Mouse (Mus musculus): ENCODE measurements around the gene Scfd2. TPM values are rescaled to one million over a fixed set of nuclear protein-coding genes. Genes with fewer than 3 reads are reported as not detected.

The Scfd2 gene
- polyA plus RNA-seq, 1 experiment from 2014 or later, result 12.9 TPM

DNA sequence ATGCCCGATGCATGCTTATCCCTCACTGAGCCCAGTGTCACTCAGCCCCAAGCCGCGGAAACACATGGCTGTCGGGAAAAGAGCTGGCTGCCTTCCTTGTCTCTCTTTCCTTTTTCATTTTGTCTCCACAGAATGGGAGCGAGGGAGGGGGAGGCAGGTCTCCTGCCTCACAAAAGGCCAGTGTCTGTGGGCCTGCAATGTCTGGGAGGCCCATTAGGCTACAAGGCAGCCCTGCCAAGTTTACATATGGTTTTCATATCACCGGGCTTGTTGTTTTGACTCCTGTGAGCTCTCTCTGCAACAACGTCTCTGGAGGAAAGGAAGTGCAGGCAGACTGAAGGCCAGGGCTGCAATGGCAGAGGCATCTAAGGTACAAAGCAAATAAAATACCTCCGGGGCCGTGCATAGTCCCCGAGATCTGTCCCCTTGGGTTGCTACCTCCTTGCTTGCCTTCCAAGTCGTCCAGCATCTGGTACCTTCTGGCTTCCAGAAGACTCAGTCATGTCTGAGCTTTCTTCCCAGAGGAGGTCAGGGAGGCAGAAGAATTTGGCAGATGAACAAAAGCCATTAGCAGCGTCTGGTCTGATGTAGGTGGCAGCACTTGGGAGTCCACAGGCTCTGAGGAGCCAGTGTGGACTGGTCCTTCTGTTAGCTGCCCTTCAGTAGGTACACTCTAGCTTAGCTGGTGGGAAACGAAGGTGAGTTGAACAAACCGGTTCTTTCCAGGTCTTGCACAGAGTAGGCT is 355.9 kb downstream of the Scfd2 start:
- peak overlapping the region; percentile 7; the same call in 1 of the 2 replicates for H3K4me2 ChIP-seq
- ATAC-seq (replicated peaks; ENCODE audit: insufficient number of reproducible peaks, low FRiP score, low TSS enrichment), result no peak

DNA sequence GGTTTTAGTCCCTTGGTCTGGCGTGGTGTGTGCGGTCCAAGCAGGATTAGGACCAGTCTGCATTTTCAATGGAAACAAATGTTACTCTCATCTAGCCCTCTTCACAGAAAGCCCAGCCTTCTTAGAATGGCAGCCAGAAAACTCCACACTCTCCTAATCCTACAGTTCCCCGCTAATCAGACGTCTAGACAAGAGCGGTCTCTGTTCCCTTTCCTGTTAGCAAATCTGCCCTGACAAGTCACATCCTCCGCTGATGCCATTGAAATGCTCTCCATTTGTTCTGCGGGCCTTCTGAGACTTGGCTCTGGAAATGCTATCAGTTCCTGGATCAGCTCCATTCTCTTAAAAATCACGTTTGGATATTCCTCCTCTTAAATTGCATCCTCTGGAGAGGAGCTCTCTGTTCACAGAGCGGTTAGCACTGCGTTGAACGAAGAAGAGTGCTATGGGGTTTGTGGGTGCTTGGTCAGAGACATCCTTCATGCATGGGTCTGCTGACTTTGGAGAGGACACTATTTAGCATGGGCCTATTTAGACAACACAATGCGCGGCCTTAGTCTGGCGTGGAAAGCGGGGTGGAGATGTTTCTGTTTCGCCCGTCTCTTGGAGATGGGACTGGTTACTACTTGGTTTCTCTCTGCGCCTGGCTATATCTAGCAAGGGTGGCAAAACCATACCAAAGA is 358.3 kb downstream of the Scfd2 start:
- Histone ChIP-seq H3K9ac (ENCODE audit: low read depth, low read length) (no peak overlapping the region), H3K9me3 (replicated peaks; ENCODE audit: control insufficient read depth, low read length) (no peaks in the 10 kb centered on the region), H3K4me2 (no peak overlapping the region), H3K27ac (ENCODE audit: low read depth, low read length) (peak overlapping the region; percentile 83), H3K4me3 (ENCODE audit: low read depth, low read length) (no peak overlapping the region), H3K36me3 (ENCODE audit: control insufficient read depth, insufficient read depth, low read length) (no peaks in the 10 kb centered on the region), H3K27me3 (ENCODE audit: control insufficient read depth, insufficient read depth, low read length) (no peaks in the 10 kb centered on the region), H3K4me1 (ENCODE audit: control insufficient read depth, insufficient read depth, low read length) (peaks cover 31% of the 10 kb centered on the region)
- 55% methylated on average over 18 of the region's 18 CpGs for WGBS (ENCODE audit: insufficient replicate concordance)
- no peak for ATAC-seq (replicated peaks; ENCODE audit: insufficient number of reproducible peaks, low FRiP score, low TSS enrichment)

More for the DNA sequence above, 355.9 kb downstream of the Scfd2 start:
- 38% methylated on average over 14 of the region's 14 CpGs for WGBS (ENCODE audit: insufficient replicate concordance)
- H3K27me3 ChIP-seq (ENCODE audit: control insufficient read depth, insufficient read depth, low read length), result no peaks in the 10 kb centered on the region
- peaks cover 27% of the 10 kb centered on the region for H3K4me1 ChIP-seq (ENCODE audit: control insufficient read depth, insufficient read depth, low read length)
- no peak overlapping the region for H3K9ac ChIP-seq (ENCODE audit: low read depth, low read length)
- no peaks in the 10 kb centered on the region for H3K9me3 ChIP-seq (replicated peaks; ENCODE audit: control insufficient read depth, low read length)
- H3K4me3 ChIP-seq (ENCODE audit: low read depth, low read length), result no peak overlapping the region
- peak overlapping the region; percentile 68 for H3K27ac ChIP-seq (ENCODE audit: low read depth, low read length)
- no peaks in the 10 kb centered on the region for H3K36me3 ChIP-seq (ENCODE audit: control insufficient read depth, insufficient read depth, low read length)

DNA sequence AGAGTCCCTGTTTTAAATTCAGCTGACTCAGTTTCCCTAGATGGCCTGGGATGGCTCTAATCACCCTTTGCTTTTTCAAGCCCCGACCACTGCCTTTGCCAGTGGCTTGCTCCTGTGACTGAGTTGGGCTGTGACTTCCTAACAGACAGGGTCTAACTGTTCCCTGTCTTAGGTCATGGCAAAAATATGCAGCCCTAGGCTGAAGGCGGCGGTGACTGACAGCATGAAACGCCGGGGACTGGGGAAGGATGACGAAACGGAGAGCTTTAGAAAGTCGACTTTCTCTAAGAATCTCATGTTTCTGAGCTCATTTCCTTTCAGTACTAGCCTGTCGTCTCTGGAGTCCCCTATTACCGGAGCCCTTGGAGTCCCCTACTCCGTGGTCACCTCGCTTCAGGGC is 359.4 kb downstream of the Scfd2 start:
- Histone ChIP-seq H3K27ac (ENCODE audit: low read depth, low read length) (peak overlapping the region; percentile 83), H3K36me3 (ENCODE audit: control insufficient read depth, insufficient read depth, low read length) (no peaks in the 10 kb centered on the region), H3K9ac (ENCODE audit: low read depth, low read length) (peak overlapping the region; percentile 6; the same call in 1 of the 2 replicates), H3K4me3 (ENCODE audit: low read depth, low read length) (no peak overlapping the region), H3K9me3 (replicated peaks; ENCODE audit: control insufficient read depth, low read length) (no peaks in the 10 kb centered on the region), H3K27me3 (ENCODE audit: control insufficient read depth, insufficient read depth, low read length) (no peaks in the 10 kb centered on the region), H3K4me1 (ENCODE audit: control insufficient read depth, insufficient read depth, low read length) (peaks cover 37% of the 10 kb centered on the region), H3K4me2 (peak overlapping the region; percentile 3)
- WGBS (ENCODE audit: insufficient replicate concordance), result 29% methylated on average over 12 of the region's 12 CpGs
- peak; percentile 72 for ATAC-seq (replicated peaks; ENCODE audit: insufficient number of reproducible peaks, low FRiP score, low TSS enrichment)

DNA sequence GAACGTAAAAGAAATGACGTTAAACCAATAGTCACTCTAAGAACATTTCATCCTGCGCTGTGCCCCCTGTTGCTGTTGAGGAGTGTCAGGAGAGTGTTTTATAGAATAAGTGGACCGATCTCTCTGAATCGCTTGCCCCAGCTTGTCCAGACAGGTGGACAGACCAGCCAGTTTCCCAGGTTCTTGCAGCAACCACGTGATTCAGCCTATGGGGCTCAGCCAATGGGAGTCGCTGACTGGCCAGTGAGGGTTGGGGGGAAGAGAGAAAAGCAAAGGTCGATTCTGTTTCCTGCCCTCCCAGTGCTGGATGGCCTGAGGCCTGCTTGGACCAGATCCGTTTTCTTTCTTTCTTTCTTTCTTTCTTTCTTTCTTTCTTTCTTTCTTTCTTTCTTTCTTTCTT is 359.8 kb downstream of the Scfd2 start:
- peaks cover 37% of the 10 kb centered on the region for H3K4me1 ChIP-seq (ENCODE audit: control insufficient read depth, insufficient read depth, low read length)
- H3K27ac ChIP-seq (ENCODE audit: low read depth, low read length), result peak overlapping the region; percentile 83
- 66% methylated on average over 9 of the region's 9 CpGs for WGBS (ENCODE audit: insufficient replicate concordance)
- no peak overlapping the region for H3K9ac ChIP-seq (ENCODE audit: low read depth, low read length)
- no peak overlapping the region for H3K4me3 ChIP-seq (ENCODE audit: low read depth, low read length)
- ATAC-seq (replicated peaks; ENCODE audit: insufficient number of reproducible peaks, low FRiP score, low TSS enrichment), result no peak
- H3K27me3 ChIP-seq (ENCODE audit: control insufficient read depth, insufficient read depth, low read length), result no peaks in the 10 kb centered on the region
- H3K9me3 ChIP-seq (replicated peaks; ENCODE audit: control insufficient read depth, low read length), result no peaks in the 10 kb centered on the region
- no peaks in the 10 kb centered on the region for H3K36me3 ChIP-seq (ENCODE audit: control insufficient read depth, insufficient read depth, low read length)
- H3K4me2 ChIP-seq, result no peak overlapping the region; the same call in 1 of the 2 replicates

DNA sequence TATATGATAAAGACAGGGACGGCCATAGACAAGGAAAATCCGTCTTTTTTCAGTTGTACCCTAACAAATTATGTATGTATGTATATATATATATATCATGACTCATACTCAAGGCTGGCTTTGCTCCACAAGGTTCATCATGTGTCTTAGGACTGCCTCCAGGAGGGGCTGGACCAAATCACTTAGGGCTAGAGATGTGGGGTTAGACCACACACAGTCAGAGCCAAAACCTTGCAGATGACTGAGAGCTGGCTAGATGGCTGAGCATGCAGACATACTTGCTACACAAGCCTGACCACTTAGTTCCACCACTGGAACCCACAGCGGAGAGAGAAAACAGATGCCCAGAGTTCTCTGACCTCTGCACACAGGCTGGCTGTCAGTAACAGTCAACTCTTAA is 363.5 kb downstream of the Scfd2 start:
- Histone ChIP-seq H3K27me3 (ENCODE audit: control insufficient read depth, insufficient read depth, low read length) (no peaks in the 10 kb centered on the region), H3K27ac (ENCODE audit: low read depth, low read length) (no peak overlapping the region), H3K4me2 (no peak overlapping the region), H3K9me3 (replicated peaks; ENCODE audit: control insufficient read depth, low read length) (no peaks in the 10 kb centered on the region), H3K4me3 (ENCODE audit: low read depth, low read length) (no peak overlapping the region), H3K36me3 (ENCODE audit: control insufficient read depth, insufficient read depth, low read length) (no peaks in the 10 kb centered on the region), H3K9ac (ENCODE audit: low read depth, low read length) (no peak overlapping the region), H3K4me1 (ENCODE audit: control insufficient read depth, insufficient read depth, low read length) (peaks cover 33% of the 10 kb centered on the region)
- WGBS (ENCODE audit: insufficient replicate concordance), result 74% methylated on average over 3 of the region's 3 CpGs
- ATAC-seq (replicated peaks; ENCODE audit: insufficient number of reproducible peaks, low FRiP score, low TSS enrichment), result no peak

DNA sequence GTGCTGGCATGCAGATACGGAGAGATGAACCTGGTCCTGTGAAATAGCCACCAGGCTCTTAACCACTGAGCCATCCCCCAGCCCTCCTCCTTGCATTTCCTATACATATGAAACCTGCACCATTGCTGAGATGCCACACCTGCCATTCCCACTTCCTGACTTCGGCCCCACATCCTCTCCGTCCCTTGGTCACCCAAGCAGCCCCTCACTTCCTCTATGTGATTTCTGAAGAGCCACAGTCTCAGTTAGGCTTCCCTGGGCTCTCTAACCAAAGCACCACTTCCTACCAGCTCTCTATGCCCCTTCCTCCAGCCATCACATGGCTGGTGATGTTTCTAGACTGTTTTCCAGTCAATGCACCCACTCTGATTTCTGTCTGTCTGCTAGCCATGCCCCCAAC is 364.9 kb downstream of the Scfd2 start:
- WGBS (ENCODE audit: insufficient replicate concordance), result 74% methylated on average over 3 of the region's 3 CpGs
- Histone ChIP-seq H3K27ac (ENCODE audit: low read depth, low read length) (no peak overlapping the region), H3K9ac (ENCODE audit: low read depth, low read length) (no peak overlapping the region), H3K36me3 (ENCODE audit: control insufficient read depth, insufficient read depth, low read length) (no peaks in the 10 kb centered on the region), H3K4me3 (ENCODE audit: low read depth, low read length) (no peak overlapping the region), H3K4me1 (ENCODE audit: control insufficient read depth, insufficient read depth, low read length) (peaks cover 39% of the 10 kb centered on the region), H3K4me2 (no peak overlapping the region), H3K9me3 (replicated peaks; ENCODE audit: control insufficient read depth, low read length) (no peaks in the 10 kb centered on the region), H3K27me3 (ENCODE audit: control insufficient read depth, insufficient read depth, low read length) (no peaks in the 10 kb centered on the region)
- ATAC-seq (replicated peaks; ENCODE audit: insufficient number of reproducible peaks, low FRiP score, low TSS enrichment), result no peak

DNA sequence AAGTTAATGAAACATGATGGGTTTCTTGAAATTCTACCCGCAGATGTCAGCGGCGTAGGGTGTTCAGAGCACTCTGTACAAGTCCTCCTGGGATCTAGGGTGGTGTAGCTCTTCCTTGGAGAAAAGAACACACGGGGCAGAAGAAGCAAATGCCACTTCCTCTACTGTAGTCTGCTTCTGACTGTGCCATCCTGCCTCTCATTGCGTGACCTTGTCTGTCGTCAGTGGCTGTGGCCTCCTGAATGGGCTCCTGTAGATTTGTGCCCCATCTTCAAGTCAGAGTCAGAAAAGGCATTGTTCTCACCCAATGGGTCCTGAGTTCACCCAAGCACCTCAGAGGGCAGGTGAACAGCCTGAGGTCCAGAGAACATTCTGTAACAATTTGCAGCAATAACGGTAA is 367.0 kb downstream of the Scfd2 start:
- H3K4me1 ChIP-seq (ENCODE audit: control insufficient read depth, insufficient read depth, low read length), result peaks cover 54% of the 10 kb centered on the region
- H3K27ac ChIP-seq (ENCODE audit: low read depth, low read length), result no peak overlapping the region

DNA sequence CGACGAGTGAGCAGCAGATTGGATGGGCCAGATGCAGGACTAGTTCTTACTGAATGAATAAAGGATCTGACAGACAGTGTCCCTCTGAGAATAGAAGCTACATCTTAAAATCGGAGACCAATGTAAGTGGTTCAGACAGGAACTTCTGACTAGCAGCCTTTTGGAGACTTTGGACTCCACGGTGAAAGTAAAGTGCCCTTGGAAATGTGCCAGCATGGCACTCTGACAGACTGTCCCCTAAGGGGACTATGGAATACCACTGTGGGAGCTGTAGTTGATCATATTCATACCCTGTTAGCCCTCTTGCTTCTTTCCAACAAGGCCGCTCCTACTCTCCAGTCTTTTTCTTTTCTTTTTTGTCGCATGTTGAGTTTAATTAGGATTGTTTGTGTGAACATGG is 368.4 kb downstream of the Scfd2 start:
- H3K9me3 ChIP-seq (replicated peaks; ENCODE audit: control insufficient read depth, low read length), result no peaks in the 10 kb centered on the region
- no peak for ATAC-seq (replicated peaks; ENCODE audit: insufficient number of reproducible peaks, low FRiP score, low TSS enrichment)
- 0 out of 2 replicates have a peak overlapping the region, but pooled peaks have one; percentile 22 for H3K27ac ChIP-seq (ENCODE audit: low read depth, low read length)
- no peak overlapping the region for H3K4me3 ChIP-seq (ENCODE audit: low read depth, low read length)
- H3K9ac ChIP-seq (ENCODE audit: low read depth, low read length), result no peak overlapping the region
- no peak overlapping the region for H3K4me2 ChIP-seq
- peaks cover 50% of the 10 kb centered on the region for H3K4me1 ChIP-seq (ENCODE audit: control insufficient read depth, insufficient read depth, low read length)
- H3K36me3 ChIP-seq (ENCODE audit: control insufficient read depth, insufficient read depth, low read length), result no peaks in the 10 kb centered on the region
- H3K27me3 ChIP-seq (ENCODE audit: control insufficient read depth, insufficient read depth, low read length), result no peaks in the 10 kb centered on the region
- 73% methylated on average over 6 of the region's 6 CpGs for WGBS (ENCODE audit: insufficient replicate concordance)

More for the DNA sequence above, 367.0 kb downstream of the Scfd2 start:
- Histone ChIP-seq H3K9me3 (replicated peaks; ENCODE audit: control insufficient read depth, low read length) (no peaks in the 10 kb centered on the region), H3K27me3 (ENCODE audit: control insufficient read depth, insufficient read depth, low read length) (no peaks in the 10 kb centered on the region), H3K36me3 (ENCODE audit: control insufficient read depth, insufficient read depth, low read length) (no peaks in the 10 kb centered on the region), H3K4me3 (ENCODE audit: low read depth, low read length) (no peak overlapping the region), H3K9ac (ENCODE audit: low read depth, low read length) (no peak overlapping the region), H3K4me2 (no peak overlapping the region)
- WGBS (ENCODE audit: insufficient replicate concordance), result 79% methylated on average over 7 of the region's 7 CpGs
- no peak for ATAC-seq (replicated peaks; ENCODE audit: insufficient number of reproducible peaks, low FRiP score, low TSS enrichment)
